Mouse (Mus musculus): ENCODE results near the gene Map3k9.

Map3k9 gene

DNA sequence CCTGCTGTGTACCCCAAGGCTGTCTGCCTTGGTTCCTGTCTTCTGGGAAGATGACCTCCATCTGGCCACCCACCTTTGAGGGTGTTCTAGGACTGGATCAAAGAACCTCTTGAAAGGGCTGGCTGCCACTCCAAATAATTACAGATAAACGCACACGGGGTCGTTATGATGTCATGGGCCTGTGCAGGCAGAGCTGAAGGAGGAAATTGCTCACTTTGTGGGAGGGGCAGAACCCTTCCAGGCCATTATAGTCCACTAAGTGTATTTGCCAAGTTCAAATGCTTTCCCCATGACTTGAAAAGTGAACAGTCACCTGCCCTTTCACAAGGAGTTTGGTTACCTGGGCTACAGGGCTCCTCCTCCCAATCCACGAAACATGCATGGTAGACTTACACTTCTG is 83.0 kb downstream of the Map3k9 start:
- DNase-seq: no peak

DNA sequence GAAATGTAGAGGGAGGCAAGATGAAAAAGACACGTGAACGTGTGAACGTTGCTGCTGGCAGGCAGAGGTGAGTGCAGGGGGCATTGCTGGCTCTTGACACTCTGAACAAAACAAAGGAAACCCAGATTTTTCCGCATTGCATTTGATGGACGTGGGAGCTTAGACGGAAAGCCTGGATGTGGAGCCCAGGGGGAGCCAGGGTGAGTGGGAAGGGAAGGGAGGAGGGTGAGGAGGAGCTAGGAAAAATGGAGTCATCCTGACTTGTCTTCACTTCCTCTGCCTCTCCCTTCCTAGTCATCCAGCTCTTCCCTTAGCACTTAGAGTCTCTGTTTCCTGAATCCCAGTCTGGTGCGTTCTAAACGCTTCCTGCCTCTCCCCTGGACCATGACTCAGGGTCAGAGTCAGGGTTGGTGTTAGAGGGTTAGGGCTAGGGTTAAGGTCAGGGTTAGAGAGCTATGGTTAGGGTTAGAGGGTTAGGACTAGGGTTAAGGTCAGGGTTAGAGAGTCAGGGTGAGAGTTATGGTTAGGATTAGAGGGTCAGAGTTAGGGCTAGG is 89.7 kb downstream of the Map3k9 start:
- DNase-seq: peak; percentile 10 to 21

DNA sequence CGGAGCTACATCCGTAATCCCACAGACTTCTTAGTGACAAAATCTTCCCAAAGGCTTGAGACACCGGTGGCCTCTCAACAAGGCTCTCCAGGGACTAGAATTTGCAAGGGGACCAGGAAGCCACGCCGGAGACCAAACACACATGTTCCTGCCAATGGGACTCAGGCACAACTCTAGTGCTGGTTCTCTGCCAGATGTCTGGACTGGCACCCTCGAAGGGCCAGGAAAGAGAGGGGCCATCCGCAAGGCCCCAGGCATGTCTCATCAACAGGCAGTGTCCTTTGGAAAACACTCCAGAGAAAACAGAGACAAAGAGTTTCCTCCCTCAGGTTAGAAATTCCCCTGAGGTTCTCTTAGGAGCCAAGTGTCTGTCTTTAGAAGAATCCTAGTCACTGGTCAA is 90.2 kb downstream of the Map3k9 start:
- peak; percentile 18 to 31 for DNase-seq

DNA sequence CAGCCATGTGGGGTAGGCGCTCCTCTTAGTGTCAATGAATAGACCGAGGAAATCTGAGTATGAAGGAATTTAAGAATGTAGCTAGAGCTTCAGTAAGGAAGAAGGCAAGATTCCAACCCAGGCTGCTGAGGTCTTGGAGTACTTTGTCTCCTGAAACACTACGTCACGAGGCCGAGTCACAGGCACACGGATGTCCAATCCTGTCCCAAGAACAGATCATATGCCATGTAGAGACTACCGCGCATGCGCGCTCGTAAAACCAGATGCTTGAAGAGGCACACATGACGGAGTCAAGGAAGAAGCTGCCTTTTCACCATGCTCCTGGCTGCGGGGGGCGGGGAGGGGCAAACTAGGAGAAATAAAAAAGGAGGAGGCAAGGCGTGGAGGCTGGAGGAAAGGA is 90.9 kb downstream of the Map3k9 start:
- DNase-seq: no peak

DNA sequence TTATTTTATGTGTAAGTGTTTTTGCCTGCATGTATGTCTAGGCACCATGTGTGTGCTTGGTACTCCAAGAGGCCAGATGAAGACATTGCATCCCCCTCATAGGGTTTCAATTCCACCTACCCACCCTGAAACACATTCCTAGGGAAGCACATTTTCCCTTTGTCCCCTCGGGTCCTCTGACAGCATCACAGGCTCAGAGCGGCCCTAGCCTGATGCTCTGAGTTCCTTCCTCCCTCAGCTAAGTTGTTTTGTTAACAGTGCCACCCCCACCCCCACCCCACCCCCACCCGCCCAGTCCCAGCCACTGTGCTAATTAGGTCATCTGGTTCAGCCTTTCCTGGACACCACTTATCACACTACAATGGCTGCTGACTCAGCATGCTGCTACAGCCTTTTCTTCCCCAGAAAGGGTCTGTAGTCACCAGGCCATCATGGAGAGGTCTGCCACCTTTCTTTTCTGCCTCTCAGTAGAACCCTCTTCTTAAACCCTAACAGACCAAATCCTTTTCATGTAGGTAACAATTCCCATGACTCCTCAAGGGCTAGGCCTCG is 91.4 kb downstream of the Map3k9 start:
- no peak for DNase-seq

DNA sequence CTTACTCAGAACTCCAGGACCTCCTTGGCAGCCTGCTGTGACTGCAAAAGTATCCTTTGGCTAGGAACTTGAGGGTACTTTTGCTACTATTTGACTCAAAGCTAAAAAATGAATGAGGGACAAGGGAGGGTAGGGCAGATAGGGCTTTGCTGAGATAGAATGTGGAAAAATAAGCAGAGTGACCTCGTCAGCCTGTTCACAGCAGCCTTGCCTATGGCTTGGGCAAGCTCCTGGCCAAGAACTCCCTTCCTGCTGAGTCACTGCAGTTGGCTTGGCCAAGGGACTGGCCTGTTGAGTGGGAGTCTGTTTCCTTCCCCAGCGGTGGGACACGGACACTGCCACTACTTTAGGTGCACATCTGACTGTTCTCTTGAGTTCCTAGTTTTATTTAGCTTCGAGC is 92.4 kb downstream of the Map3k9 start:
- DNase-seq: no peak

DNA sequence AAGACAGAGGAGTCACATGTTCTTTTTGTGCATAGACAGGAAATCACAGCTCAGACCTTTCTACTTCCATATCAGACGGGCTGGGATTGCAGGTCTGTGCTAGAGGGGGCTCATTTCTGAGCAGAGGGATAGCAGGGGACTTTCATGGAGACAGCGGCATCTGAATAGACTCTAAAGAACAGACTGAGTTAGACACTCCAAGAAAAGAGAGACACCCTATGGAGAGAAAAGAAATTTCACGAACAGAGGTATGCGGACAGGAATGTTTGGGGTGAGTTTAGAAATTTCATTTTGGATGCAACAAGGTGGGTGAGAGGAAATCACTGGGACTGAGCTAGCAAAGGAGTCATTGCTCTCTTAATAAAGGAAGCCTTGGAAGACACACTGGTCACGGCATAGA is 93.1 kb downstream of the Map3k9 start:
- DNase-seq: no peak

DNA sequence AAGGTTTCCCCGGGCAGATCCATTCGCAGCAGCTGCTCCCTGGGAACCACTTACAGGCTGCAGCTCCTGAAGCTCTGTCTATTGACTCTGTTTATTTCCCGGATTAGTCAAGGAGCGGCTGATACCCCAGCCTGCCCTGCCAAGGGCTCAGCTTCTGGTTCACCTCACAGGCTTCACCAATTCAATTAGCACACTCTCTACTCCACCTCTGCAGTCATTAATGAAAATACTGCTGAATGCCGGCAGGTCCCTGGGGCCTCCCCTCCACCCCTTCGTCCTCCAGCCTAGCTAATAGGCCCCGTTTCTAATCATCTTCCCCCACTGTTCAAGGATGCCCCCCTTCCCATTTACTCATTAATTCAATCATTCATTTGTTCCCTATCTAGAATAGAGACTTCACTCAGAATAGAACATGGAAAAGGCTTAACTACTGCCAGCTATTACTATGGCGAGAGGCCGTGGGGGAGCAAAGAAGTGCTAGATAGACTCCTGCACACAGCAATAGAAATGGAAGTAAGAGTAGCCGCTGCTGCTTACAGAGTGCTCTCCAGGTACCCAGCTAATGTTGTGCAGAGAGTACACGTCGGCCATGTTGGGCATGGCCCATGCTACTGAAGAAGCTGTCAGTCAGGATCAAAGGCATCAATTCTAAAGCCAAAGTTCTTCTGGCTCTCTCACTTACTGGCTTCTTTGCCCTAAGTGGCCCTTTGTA is 94.4 kb downstream of the Map3k9 start:
- DNase-seq: no peak

DNA sequence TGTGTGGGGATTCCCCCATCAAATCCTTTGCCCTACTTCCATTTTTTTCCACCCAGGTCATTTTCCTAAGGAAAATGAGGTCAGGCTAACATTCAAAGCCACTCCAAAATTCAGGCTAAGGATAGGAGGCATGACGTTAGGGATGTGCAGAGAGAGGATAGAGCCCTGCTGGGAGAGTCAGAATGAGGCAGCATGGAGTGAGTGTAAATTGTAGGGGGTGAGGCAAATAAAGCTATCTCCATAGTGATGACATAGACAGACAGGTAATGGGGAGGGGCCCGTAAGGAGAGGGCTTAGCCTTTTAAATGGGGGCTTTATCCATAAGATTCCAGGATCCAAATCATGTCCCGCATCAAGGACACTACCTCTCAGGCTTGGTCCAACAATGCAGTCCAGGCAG is 95.0 kb downstream of the Map3k9 start:
- no peak for DNase-seq

DNA sequence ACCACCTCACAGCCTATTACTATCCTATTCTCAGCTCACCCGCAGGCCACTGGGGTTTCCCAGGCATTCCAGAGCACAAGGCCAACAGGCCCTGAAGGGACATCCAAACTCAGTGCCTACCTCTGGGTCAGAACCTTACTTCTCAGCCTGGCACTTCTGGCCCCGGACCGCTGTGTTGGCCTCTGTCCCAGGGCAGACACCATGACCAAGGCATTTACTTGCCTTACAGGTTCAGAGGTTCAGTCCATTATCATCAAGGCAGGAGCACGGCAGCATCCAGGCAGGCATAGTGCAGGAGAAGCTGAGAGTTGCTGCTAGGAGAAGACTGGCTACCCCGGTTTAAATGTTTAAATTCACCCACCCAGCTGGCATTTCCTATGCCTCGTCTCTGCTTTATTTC is 96.9 kb downstream of the Map3k9 start:
- DNase-seq: no peak

DNA sequence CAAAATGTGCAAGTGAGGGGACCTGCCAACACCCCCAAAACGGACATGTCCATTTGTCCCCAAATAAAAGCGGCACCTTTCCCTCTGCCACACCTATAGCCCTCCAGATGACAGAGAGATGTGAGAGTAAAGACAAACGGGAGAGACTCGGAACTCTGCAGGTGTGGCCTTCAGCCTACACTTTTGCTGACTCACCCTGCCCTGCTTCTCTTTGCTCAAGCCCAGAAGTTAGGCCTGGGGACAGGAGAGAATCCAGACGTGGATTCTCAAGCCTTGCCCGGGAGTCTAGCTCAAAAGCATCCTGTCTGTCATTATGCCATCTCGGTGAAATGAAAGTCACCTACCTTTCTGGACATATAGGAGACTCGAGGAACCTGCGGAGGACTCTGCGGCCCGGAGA is 97.6 kb downstream of the Map3k9 start:
- no peak for DNase-seq

DNA sequence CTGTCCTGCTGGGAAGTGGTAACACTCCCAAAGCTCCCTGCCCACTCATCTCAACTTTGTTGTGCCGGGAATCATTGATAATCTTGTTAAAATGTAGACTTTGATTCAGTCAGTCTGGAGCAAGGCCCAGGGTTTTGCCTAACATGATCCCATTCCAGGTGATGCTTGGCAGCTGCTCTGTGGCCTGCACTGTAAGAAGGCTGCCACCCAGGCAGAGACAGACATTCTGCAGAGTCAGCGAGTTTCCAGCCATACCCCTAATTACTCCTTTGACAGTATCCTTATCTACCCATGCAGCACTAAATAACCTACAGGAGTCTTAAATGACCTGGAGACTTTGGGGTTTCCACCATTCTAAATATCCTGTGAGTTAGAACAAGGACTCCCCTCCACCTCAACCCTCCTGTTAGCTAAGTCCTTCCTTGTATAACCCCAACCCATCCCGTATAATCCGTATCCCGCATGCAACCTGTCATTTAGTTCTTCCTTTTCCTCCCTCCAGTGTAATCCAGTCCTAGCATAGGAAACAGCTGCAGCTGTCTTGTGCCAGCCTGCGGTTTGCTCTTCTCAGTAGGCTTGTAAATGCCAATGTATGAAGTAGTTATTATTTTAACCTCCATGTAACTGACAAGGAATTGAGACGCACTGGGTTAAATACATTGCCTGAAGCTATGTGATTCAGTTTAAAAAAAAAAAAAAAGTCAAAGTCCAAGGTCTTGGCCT is 101.0 kb downstream of the Map3k9 start:
- DNase-seq: no peak

DNA sequence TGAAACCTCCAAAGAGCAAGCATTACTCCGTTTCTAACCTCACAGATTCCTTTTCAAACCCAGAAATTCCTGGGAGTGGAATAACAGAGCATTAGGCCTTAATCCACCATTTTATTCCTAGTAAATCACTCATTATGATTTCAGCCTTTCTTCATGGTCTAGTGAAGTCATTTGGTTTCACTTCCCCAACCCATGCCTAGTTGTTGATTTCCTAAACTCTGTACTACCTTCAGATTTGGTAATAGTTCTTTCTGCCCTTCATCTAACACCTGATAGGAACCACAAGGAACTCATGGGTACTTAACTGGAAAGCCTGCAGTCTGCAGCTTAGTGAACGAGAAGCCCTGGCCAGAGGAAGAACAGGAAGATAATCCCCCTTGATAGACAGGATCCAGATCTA is 105.4 kb downstream of the Map3k9 start:
- no peak for DNase-seq

Data from kidney, postnatal 4 days (tissue).